Mouse (Mus musculus): ENCODE results near the gene Ppt2.

Ppt2 gene

GRCm38 (mm10) chr17:34627943-34628643 lies at the start of gene Ppt2:
Gene Ppt2, minus strand, starts transcription at chr17:34628510.
- no peak for DNase-seq

DNA sequence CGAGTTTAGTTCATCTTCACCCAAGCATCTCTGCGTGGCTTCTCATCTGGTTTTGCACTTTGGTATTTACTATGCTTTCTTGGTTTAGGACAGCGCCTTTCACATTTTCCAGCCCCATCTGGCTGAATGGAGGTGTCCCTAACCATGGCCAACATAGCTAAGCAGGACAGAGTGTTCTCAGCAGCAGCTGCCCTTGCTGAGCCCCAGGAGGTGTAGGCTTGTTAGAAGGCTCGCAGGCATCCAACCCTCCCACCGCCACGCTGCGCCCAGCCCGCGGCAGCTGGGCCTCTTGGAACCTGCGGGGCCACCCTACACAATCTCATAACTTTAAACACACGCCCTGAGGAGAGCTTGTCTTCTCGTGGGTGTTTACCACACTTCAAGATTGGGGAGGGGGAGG lies 48.4 kb upstream of the Ppt2 start:
- no peak for DNase-seq

DNA sequence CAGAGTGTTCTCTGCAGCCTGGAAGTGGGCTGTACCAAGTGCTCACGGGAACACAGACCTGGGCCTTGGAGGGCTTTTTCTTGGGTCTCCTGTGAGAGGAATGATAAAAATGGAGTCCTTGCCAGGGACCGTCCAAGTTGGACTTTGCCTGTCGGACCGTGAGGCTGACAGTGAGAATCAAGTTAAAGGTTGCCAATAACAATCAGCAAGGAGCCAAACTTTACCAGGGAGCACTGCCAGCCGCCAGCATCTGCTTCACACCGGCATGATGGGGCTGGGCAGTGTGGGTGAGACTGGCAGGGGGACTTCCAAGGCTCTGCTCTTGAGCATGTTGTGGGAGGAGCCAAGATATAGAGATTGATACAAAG lies 47.8 kb upstream of the Ppt2 start:
- DNase-seq, result no peak

DNA sequence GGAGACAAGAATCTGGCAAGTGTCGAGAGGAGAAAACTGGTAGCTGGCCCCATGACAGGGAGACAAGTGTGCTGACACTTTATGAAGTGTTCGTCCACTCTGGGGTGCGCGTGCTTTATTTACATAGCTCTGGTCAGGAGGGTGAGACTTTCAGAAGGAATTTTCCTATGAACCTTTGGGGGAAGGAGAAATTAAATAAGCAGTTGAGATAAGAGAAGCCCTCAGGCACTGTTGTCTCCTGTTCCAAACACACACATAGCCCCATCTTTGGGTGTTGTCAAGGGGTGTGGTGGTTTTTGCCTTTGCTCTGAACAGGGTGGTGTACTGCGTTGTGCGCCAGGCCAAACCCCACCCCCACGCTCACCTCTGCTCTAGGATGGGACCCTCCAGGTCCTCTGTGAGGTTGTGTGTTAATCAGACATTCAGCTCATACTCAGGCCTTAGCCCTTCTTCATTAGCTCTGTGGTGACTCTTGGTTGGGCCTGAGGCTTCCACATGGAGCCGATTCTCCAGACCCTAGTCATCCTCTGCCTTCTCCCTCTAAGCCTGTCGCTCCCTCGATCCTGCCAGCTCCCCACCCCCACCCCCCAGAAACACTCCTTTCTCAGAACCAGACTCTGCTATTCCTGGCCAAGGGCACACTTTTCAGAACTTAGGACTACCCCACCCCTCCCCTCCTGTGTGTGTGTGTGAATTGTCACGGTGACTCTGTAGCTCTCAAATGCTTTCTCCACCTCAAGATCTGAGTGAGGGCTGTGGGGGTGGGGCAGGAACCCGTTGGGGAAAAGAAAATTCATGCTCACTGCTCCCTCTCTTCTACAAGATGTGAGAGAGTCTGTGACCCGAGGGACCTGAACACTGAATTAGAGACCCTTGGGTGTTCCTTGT lies 47.1 kb upstream of the Ppt2 start:
- no peak for DNase-seq

GRCm38 (mm10) chr17:34674524-34675204 lies 46.4 kb upstream of the Ppt2 start:
- DNase-seq, result no peak

DNA sequence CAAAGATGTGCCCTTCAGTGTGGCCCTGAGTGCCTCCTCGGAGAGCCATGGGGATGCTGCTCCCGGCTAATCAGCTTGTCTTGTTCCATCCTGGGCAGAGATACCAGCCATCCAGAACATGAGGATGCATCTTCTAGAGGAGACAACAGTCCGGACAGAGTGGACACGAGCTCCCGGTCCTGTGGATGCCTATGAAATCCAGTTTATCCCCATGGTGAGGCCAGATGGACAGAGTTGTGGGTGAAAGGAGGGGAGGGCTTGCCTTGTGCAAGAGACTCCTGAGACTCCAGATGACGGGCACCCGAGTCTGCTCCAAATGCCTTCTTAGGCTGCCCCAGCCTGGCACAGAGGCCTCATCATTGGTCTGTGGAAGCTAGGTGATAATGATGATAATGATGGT lies 44.8 kb upstream of the Ppt2 start:
- no peak for DNase-seq

DNA sequence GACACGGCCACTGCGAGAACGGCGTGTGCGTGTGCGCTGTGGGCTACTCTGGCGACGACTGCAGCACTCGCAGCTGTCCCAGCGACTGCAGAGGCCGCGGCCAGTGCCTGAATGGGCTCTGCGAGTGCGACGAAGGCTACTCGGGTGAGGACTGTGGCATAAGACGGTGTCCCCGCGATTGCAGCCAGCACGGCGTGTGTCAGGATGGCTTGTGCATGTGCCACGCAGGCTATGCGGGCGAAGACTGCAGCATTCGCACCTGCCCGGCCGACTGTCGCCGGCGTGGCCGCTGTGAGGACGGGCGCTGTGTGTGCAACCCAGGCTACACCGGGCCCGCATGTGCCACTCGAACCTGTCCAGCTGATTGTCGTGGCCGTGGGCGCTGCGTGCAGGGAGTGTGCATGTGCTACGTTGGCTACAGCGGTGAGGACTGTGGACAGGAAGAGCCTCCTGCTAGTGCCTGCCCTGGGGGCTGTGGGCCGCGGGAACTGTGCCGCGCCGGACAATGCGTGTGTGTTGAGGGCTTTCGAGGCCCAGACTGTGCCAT lies 44.0 kb upstream of the Ppt2 start:
- DNase-seq, result no peak

DNA sequence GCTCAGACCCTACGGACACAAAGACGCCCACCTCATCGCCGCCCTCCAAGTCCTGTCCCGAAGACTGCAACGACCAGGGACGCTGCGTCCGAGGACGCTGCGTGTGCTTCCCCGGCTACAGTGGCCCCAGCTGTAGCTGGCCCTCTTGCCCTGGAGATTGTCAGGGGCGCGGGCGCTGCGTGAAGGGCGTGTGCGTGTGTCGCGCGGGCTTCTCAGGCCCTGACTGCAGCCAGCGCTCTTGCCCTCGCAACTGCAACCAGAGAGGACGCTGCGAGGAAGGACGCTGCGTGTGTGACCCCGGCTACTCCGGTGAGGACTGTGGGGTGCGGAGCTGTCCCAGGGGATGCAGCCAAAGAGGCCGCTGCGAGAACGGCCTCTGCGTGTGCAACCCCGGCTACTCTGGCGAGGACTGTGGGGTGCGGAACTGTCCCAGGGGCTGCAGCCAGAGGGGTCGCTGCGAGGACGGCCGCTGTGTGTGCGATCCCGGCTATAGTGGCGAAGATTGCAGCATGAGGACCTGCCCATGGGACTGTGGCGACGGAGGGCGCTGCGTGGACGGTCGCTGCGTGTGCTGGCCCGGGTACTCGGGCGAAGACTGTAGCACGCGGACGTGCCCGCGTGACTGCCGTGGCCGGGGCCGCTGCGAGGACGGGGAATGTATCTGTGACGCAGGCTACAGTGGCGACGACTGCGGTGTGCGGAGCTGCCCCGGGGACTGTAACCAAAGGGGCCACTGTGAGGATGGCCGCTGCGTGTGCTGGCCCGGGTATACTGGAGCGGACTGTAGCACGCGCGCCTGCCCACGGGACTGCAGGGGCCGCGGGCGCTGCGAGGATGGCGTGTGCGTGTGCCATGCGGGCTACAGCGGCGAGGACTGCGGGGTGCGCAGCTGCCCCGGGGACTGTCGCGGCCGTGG lies 43.1 kb upstream of the Ppt2 start:
- no peak for DNase-seq

DNA sequence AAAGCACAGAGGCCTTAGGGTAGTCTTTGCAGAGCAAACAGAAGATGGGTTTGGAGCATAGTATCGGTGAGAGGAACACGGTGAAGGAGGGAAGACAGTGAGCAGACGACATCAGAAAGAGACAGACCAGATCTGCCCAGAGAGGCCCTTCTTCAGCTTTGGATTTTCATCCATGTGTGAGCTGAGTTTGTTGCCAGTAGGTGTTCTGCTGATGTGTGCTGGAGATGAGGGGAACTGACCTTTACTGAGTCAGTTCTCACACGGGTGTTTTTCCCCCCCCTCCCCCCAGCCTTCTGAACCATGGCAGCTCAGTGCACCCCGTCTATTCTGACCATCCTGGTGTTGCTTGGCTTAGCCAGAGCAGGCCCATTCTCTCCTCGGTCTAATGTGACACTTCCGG lies 41.9 kb upstream of the Ppt2 start, which contains the start of gene Tnxb:
Gene Tnxb (plus strand): TSS at position 301 of the 400 bp plus-strand sequence.
- DNase-seq, result no peak

- DNase-seq, result no peak
Observed at GRCm38 (mm10) chr17:34664472-34664871, 36.2 kb upstream of the Ppt2 start.

DNA sequence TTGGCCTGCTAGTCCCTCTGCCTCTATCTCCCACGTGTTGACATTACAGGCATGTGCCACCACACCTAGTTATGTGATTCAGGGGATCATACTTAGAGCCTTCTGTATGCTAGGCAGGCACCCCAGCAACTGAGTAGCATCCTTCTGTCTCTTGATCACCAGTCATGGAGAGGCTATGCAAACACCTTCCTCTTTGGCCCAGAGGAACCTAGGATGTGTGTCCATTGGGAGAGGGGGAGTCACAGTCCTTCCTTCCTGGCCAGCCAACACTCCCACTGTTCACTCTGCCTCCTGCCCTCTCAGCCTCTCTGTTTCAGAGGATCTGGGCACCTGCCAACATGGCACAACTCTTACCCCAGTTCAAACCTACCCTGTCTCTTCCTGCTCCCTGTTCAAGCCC lies 35.2 kb upstream of the Ppt2 start:
- DNase-seq, result no peak

DNA sequence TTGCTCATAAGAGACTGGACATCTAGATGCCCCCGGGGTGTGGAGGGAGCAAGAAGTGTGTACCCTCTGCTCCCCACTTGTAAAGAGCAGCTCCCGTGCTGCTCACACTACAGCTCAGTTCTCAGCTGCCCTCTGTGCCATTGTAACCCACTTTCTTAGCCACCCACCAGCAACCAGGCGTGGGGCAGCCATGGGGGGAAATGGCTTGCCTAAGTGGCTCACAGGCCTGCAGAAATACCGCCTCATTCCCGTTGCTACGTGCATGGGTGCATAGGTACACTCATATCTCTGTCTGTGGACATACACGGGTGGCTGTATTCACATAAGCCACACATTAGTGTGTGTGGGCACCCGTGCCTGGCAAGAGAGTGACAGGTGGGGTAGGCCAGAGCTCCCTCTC lies 34.7 kb upstream of the Ppt2 start:
- no peak for DNase-seq

DNA sequence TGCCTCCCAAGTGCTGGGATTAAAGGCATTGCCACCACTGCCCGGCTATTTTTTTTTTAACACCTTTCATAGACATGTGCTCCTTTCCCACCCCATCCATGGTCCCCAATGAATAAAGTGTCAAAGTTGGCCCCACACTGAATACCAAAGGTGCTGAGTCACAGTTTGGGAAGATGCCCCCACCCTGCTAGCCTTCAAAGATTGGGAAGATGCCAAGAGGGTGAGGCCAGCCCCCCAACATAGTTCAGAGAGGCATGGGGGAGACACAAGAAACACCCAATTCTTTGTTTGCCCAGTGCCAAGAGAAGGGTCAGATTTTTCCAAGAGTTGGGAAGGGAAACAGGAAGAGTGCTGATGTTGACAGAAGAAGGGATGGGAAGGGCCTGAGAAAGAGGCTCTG lies 34.2 kb upstream of the Ppt2 start:
- DNase-seq, result no peak

DNA sequence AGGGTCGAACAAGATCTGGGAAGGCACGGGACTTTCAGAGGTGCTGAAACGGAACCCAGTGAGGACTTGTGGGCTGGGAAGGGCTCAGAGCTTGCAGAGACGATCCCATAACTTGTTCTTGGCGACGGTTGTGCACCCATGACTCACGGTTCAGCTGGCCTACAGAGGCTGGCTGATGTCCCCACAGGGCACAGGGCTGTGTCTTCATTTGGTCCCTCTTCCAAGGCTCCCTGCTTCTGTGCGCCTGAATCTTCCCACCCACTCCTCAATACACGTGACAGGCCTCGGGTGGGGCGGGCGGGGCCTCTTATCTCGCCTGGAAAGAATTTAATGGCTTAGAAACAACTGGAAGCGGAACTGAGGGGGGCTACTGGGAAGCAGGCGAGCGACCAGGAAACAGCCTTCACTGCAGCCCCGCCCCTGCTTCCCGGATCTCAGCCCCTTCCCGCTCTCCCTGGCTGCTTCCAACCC lies 32.8 kb upstream of the Ppt2 start:
- no peak for DNase-seq

DNA sequence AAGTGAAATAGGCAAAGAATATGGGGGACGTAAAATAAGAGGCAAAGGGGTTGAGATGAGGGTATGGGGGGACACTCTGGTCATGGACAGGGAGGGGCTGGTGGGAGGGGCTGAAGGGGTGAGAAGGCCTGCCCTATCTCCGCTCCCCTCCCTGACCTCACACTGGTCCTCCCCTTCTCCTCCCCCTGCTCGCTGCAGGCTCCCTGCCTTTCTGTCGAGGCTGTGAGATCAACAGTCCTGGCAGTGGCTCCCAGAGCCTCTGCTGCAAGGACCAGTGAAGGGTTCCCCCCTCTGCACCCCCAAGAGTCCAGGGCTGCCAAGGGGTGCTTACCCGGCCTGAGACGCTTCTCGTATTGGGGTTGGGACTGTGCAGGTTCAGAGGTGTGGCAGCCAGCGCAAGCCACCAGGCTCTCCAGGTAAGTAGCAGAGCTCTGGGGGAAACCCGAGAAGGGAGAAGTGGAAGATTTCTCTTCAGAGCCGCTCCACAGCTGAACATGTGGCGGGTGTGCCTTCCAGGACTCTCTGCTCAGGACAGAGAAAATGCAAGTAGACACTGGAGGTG lies 32.0 kb upstream of the Ppt2 start:
- no peak for DNase-seq

GRCm38 (mm10) chr17:34659897-34660214 lies 31.5 kb upstream of the Ppt2 start:
- no peak for DNase-seq

- DNase-seq, result no peak
Observed at GRCm38 (mm10) chr17:34659181-34659896, 31.0 kb upstream of the Ppt2 start.

GRCm38 (mm10) chr17:34658591-34658990 lies 30.3 kb upstream of the Ppt2 start:
- DNase-seq, result no peak

DNA sequence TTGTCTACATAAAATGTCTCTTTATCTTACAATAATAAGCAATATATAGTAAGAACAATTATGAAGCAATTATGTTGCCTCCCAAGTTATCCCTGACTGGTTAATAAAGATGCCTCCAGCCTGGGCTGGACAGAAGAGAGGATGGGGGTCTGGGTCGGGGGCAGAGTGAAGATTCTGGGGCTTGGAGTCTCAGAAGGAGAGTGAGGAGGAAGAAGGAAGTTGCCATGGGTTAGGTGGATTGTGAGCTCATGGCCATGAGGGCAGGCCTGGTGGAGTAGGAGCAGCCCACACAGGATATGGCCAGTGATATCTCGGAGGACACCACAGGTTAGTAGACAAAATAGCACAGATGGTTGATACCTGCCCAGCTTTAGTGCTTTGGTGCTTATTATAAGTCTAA lies 29.8 kb upstream of the Ppt2 start:
- DNase-seq, result no peak

DNA sequence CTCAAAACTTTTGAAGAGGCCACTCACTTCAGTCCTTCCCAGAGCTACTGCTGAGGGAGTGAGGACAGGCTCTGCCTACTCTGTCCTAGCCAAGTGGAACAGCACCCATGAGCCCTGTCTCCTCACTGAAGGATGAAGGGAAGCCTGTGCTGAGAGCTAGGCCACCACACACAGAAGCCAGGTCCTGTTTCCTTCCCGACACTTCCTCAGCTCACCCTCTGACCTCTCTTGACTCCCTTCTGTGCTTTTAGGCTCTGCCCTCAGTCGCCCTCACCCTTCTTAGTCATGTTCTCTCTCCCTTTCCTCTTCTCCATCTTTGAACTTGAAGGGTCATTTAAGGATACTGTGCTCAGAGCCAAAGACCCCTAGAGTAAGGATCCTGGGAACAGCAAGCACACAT lies 29.0 kb upstream of the Ppt2 start:
- no peak for DNase-seq

DNA sequence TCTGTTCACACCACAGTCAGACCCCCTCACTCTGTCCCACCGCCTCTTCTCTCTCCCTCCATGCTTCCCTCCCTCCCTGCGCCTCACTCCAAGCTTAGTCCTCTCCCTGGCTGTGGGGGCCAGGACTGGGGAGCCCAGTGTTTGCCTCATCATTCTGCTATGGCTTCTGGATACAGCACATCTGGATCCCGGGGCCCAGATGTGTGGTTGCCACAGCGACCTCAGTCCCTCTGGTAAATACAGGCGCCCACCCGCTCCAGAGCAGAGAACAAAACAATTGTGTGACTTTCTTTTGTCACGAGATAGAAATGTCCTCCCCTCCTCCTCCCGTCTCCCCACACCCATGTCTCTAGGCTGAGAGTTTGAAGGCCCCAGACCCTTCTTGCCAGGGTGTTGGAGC lies 28.4 kb upstream of the Ppt2 start:
- no peak for DNase-seq
